Mouse (Mus musculus) stomach, adult 2 months (tissue): ENCODE results near the gene Gm42372. TPM values are rescaled to one million over a fixed set of nuclear protein-coding genes. Genes with fewer than 3 reads are reported as not detected.

ENCODE experiments used
- polyA plus RNA-seq: library from polyadenylated mRNA; depleted of rRNA; stranded (reverse); fragments of >200 nt; gene quantifications from 2 replicates; pipeline ENCODE4 v1.2.3, GENCODE M21; 2012; rRNA removed

Gm42372 gene
- 0.01 TPM in 1 of 2 replicates, not detected in the other for polyA plus RNA-seq

GRCm38 (mm10) chr7:16982859-16983568 lies at the start of gene Gm42372:
Gene Gm42372, plus strand, starts transcription at chr7:16983086.

GRCm38 (mm10) chr7:16944061-16944807 lies 38.7 kb upstream of the Gm42372 start, which contains the start of gene Pnmal2:
Gene Pnmal2, plus strand, starts transcription at chr7:16944682.

DNA sequence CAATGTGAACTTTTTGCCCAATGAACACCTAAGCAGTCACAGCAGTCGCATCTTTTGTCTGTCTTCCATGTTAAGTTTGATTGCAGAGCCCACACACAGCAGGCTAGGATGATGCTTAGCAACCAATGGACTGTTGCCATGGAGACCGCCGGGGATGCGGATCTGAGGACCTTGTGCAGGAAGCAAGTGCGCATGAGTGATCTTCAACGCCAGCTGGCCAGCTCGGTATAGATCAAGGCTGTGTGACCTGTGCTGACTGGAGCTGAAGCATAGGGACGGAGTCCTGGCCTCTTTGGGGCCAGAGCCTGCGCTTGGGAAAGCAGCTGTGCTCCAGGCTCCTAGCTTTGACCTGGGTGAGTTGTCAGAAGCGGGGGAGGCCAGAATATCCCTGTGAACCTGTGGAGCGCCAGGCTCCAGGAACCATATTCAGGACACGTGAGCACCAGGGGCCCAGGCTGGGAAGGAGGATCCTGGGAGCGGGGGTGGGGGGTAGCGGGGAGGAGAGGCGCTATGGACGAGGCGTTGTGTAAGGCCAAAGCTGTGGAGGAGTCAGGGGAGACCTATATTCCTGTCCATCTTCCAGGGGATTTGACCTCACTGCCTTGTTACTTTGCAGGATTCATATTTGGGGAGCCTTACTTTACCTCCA lies 23.2 kb upstream of the Gm42372 start, which contains the start of gene Pnmal1:
TSS of gene Pnmal1 (plus strand) at position 141 of the 649 bp plus-strand sequence.

DNA sequence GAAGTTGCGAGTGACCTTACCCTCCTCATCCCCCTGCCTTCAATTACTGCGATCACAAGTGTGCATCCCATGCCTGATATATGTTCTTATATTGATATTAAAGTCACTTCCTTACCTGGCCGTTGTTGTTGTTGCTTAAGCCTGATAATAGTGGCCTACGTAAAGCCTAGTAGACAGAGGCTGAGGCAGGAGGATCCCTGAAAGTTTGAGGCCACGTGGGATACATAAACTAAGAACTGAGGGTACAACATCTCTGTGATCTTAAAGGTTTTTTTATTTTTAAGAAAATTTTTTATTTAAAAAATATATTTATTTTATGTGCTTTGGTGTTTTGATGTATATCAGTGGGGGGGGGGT lies 9.5 kb downstream of the Gm42372 start, which contains the start of gene Ccdc8:
TSS of gene Ccdc8 (plus strand) at position 258 of the 357 bp plus-strand sequence.

GRCm38 (mm10) chr7:17027588-17028343 lies 44.9 kb downstream of the Gm42372 start, which contains the start of gene Ppp5c:
Gene Ppp5c, minus strand, starts transcription at chr7:17027924.

Other genes starting within 250 kb of the Gm42372 start
- 208 and 306 TPM in 2 replicates for gene Ap2s1, start 244.7 kb upstream of the Gm42372 start, polyA plus RNA-seq
- gene Slc1a5, start 201.7 kb upstream of the Gm42372 start, polyA plus RNA-seq, result 38.8 and 53.1 TPM in 2 replicates
- gene Strn4, start 167.2 kb upstream of the Gm42372 start, polyA plus RNA-seq, result 67.8 and 69.3 TPM in 2 replicates
- gene Fkrp, start 166.4 kb upstream of the Gm42372 start, polyA plus RNA-seq, result 11.9 and 19.0 TPM in 2 replicates
- 13.5 and 16.1 TPM in 2 replicates for gene Prkd2, start 140.2 kb upstream of the Gm42372 start, polyA plus RNA-seq
- gene Dact3, start 107.8 kb upstream of the Gm42372 start, polyA plus RNA-seq, result 30.7 and 76.5 TPM in 2 replicates
- gene Gng8, start 91.3 kb upstream of the Gm42372 start, polyA plus RNA-seq, result 5.1 and 6.2 TPM in 2 replicates
- gene Ptgir, start 76.6 kb upstream of the Gm42372 start, polyA plus RNA-seq, result 1.8 and 3.1 TPM in 2 replicates
- gene Calm3, start 59.0 kb upstream of the Gm42372 start, polyA plus RNA-seq, result 145 and 149 TPM in 2 replicates
- gene Pnmal2, start 38.4 kb upstream of the Gm42372 start, polyA plus RNA-seq, result 1.8 and 3.2 TPM in 2 replicates
- 0.04 and 0.08 TPM in 2 replicates for gene Pnmal1, start 23.4 kb upstream of the Gm42372 start, polyA plus RNA-seq
- 0.70 TPM in 2 replicates for gene Ccdc8, start 9.6 kb downstream of the Gm42372 start, polyA plus RNA-seq
- 124 and 163 TPM in 2 replicates for gene Ppp5c, start 44.8 kb downstream of the Gm42372 start, polyA plus RNA-seq
- 0.29 and 1.7 TPM in 2 replicates for gene Hif3a, start 79.3 kb downstream of the Gm42372 start, polyA plus RNA-seq
- not detected in 2 replicates for gene Psg16, start 91.0 kb downstream of the Gm42372 start, polyA plus RNA-seq
- gene Ceacam3, start 167.2 kb downstream of the Gm42372 start, polyA plus RNA-seq, result not detected in 2 replicates
- gene Psg29, start 220.4 kb downstream of the Gm42372 start, polyA plus RNA-seq, result not detected in 2 replicates